Mouse (Mus musculus): Measurements from ENCODE around the gene Gm49322. TPM values are rescaled to one million over a fixed set of nuclear protein-coding genes. Genes with fewer than 3 reads are reported as not detected.
"Not testable (repeated sequence)": the region's sequence is repeated elsewhere in the genome, so short reads cannot be mapped to it uniquely, and the experiment has no call there.

Gm49322 gene
- polyA plus RNA-seq, 1 experiment: 4.2 TPM

GRCm38 (mm10) chr10:80623457-80624191 lies 17.8 kb downstream of the Gm49322 start:
- no peaks in the 10 kb centered on the region for H3K27me3 ChIP-seq (ENCODE audit: control insufficient read depth, insufficient read depth, low read length)
- 11% methylated on average over 15 of the region's 15 CpGs for WGBS
- peak overlapping the region; percentile 86 for H3K4me3 ChIP-seq (replicated peaks; ENCODE audit: insufficient read depth, low read depth, low read length)
- DNase-seq: peak; percentile 69
- H3K4me1 ChIP-seq (ENCODE audit: control insufficient read depth, insufficient read depth, low read length): peaks cover 27% of the 10 kb centered on the region
- TF ChIP-seq POLR2A (IDR thresholded peaks at IDR 0.05; ENCODE audit: borderline replicate concordance, insufficient read depth, low read length): no peak
- no peak for TF ChIP-seq CTCF (IDR thresholded peaks at IDR 0.05; ENCODE audit: borderline replicate concordance, insufficient read depth, low read depth, low read length)
- H3K27ac ChIP-seq (ENCODE audit: insufficient read depth, low read length): peak overlapping the region; percentile 57

DNA sequence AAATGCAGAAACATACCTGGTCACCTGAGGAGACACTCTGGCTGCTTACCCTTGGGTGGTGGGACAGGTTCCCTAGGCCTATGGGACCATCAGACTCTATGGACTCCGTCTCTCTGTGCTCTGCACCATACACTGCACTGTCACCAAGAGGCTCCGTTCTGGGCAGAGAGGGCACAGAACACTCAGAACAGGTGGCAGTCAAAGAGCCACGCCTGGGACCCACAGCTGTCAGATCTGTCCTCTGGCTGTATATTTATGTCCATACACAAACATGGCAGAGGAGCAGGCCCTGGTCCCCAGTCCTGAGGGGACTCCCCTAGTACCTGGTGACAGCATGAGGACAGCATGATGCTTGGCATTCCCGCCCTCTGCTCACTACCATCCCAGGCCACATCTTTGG lies 19.9 kb downstream of the Gm49322 start:
- no peak for TF ChIP-seq POLR2A (IDR thresholded peaks at IDR 0.05; ENCODE audit: borderline replicate concordance, insufficient read depth, low read length)
- TF ChIP-seq CTCF (IDR thresholded peaks at IDR 0.05; ENCODE audit: borderline replicate concordance, insufficient read depth, low read depth, low read length): no peak
- no peak overlapping the region for H3K27ac ChIP-seq (ENCODE audit: insufficient read depth, low read length)
- peaks cover 49% of the 10 kb centered on the region for H3K4me1 ChIP-seq (ENCODE audit: control insufficient read depth, insufficient read depth, low read length)
- no peaks in the 10 kb centered on the region for H3K27me3 ChIP-seq (ENCODE audit: control insufficient read depth, insufficient read depth, low read length)
- no peak for DNase-seq
- H3K4me3 ChIP-seq (replicated peaks; ENCODE audit: insufficient read depth, low read depth, low read length): no peak overlapping the region
- 64% methylated on average over 4 of the region's 4 CpGs for WGBS

- Histone ChIP-seq H3K27ac (ENCODE audit: insufficient read depth, low read length) (no peak overlapping the region; the same call in 1 of the 2 replicates), H3K4me1 (ENCODE audit: control insufficient read depth, insufficient read depth, low read length) (peaks cover 57% of the 10 kb centered on the region), H3K27me3 (ENCODE audit: control insufficient read depth, insufficient read depth, low read length) (no peaks in the 10 kb centered on the region), H3K4me3 (replicated peaks; ENCODE audit: insufficient read depth, low read depth, low read length) (no peak overlapping the region)
- DNase-seq: no peak
- 33% methylated on average over 2 of the region's 2 CpGs for WGBS
- TF ChIP-seq CTCF (IDR thresholded peaks at IDR 0.05; ENCODE audit: borderline replicate concordance, insufficient read depth, low read depth, low read length): no peak
- TF ChIP-seq POLR2A (IDR thresholded peaks at IDR 0.05; ENCODE audit: borderline replicate concordance, insufficient read depth, low read length): no peak
These were observed 21.9 kb downstream of the Gm49322 start for GRCm38 (mm10) chr10:80627685-80628084.

DNA sequence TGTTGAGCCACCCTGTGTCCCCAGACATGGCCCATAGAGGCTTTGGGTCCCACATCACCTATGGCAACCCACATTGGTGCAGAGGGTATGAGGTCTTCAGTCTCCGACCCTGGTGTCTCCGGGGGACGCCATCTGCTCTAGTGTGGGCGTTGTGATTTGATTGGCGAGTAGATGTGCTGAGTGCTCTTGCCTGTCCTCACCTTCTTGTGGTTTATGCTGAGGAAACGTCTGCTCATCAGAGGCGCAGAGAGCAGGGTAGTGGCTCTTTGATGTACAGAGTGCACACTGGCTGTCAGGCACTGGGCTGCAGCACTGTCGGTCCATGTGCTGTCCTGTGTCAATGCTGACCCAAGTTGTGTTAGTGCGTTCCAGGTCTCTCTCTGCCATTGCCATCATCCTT lies 23.1 kb downstream of the Gm49322 start:
- H3K4me3 ChIP-seq (replicated peaks; ENCODE audit: insufficient read depth, low read depth, low read length): no peak overlapping the region
- H3K4me1 ChIP-seq (ENCODE audit: control insufficient read depth, insufficient read depth, low read length): peaks cover 57% of the 10 kb centered on the region
- H3K27ac ChIP-seq (ENCODE audit: insufficient read depth, low read length): peak overlapping the region; percentile 13
- 14% methylated on average over 9 of the region's 9 CpGs for WGBS
- TF ChIP-seq CTCF (IDR thresholded peaks at IDR 0.05; ENCODE audit: borderline replicate concordance, insufficient read depth, low read depth, low read length) (no peak), POLR2A (IDR thresholded peaks at IDR 0.05; ENCODE audit: borderline replicate concordance, insufficient read depth, low read length) (no peak)
- DNase-seq: no peak
- no peaks in the 10 kb centered on the region for H3K27me3 ChIP-seq (ENCODE audit: control insufficient read depth, insufficient read depth, low read length)

DNA sequence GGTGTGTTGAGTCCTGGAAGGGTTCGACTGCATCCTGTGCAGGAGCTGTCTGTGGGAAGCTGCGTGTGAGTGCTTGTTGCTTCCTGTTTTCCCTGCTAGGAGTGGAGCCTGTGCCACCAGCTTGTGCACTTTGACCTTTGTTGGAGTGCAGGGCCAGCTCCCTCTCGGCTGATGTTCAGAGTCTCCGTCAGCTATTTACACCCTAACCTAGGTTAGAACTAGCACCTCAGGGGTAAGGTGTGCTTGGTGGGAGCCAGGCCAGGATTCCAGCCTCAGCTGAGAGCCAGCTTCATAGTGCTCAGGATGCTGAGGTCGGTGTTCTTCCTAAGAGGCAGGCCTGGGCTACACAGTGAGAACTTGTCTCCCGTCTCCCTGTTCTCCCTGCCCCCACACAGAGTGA lies 29.5 kb downstream of the Gm49322 start:
- no peak for TF ChIP-seq POLR2A (IDR thresholded peaks at IDR 0.05; ENCODE audit: borderline replicate concordance, insufficient read depth, low read length)
- no peak for TF ChIP-seq CTCF (IDR thresholded peaks at IDR 0.05; ENCODE audit: borderline replicate concordance, insufficient read depth, low read depth, low read length)
- Histone ChIP-seq H3K27me3 (ENCODE audit: control insufficient read depth, insufficient read depth, low read length) (no peaks in the 10 kb centered on the region), H3K4me1 (ENCODE audit: control insufficient read depth, insufficient read depth, low read length) (peaks cover 13% of the 10 kb centered on the region), H3K4me3 (replicated peaks; ENCODE audit: insufficient read depth, low read depth, low read length) (no peak overlapping the region), H3K27ac (ENCODE audit: insufficient read depth, low read length) (no peak overlapping the region)
- WGBS: 86% methylated on average over 6 of the region's 6 CpGs
- no peak for DNase-seq

DNA sequence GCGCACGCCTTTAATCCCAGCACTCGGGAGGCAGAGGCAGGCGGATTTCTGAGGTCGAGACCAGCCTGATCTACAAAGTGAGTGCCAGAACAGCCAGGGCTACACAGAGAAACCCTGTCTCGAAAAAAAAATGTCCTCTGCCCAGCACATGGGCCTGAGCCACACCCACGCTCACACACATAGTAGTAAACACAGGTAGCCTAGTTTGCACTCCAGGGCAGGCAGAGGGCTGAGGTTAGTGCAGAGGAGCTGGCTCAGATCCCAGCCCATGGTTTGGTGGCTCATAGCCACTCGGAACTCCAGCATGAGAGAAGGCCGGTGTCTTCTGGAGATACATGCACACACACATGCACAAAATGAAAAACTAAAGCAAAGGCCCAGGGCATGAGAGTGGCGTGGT lies 41.1 kb downstream of the Gm49322 start:
- no peak overlapping the region for H3K4me3 ChIP-seq (replicated peaks; ENCODE audit: insufficient read depth, low read depth, low read length)
- TF ChIP-seq POLR2A (IDR thresholded peaks at IDR 0.05; ENCODE audit: borderline replicate concordance, insufficient read depth, low read length): no peak
- no peak overlapping the region for H3K27ac ChIP-seq (ENCODE audit: insufficient read depth, low read length)
- no peak for DNase-seq
- no peaks in the 10 kb centered on the region for H3K27me3 ChIP-seq (ENCODE audit: control insufficient read depth, insufficient read depth, low read length)
- WGBS: 77% methylated on average over 10 of the region's 10 CpGs
- peaks cover 31% of the 10 kb centered on the region for H3K4me1 ChIP-seq (ENCODE audit: control insufficient read depth, insufficient read depth, low read length)

DNA sequence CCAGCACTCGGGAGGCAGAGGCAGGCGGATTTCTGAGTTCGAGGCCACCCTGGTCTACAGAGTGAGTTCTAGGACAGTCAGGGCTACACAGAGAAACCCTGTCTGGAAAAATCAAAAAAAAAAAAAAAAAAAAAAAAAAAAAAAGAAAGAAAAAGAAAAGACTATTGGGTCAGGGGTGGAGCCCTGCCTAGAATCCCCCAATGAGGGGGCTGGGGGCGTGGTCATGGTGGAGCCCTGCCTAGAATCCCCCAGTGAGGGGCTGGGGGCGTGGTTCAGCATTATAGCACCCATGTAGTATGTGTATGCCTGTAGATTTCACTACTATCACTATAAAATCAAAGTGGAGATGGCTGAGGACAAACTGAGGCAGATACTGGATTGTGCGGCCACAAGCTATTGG lies 44.1 kb downstream of the Gm49322 start:
- 80% methylated on average over 6 of the region's 6 CpGs for WGBS
- not testable (repeated sequence) for DNase-seq

GRCm38 (mm10) chr10:80650392-80650791 lies 44.6 kb downstream of the Gm49322 start:
- peaks cover 43% of the 10 kb centered on the region for H3K4me1 ChIP-seq (ENCODE audit: control insufficient read depth, insufficient read depth, low read length)
- no peak for TF ChIP-seq CTCF (IDR thresholded peaks at IDR 0.05; ENCODE audit: borderline replicate concordance, insufficient read depth, low read depth, low read length)
- TF ChIP-seq POLR2A (IDR thresholded peaks at IDR 0.05; ENCODE audit: borderline replicate concordance, insufficient read depth, low read length): no peak
- no peak overlapping the region for H3K4me3 ChIP-seq (replicated peaks; ENCODE audit: insufficient read depth, low read depth, low read length)
- no peaks in the 10 kb centered on the region for H3K27me3 ChIP-seq (ENCODE audit: control insufficient read depth, insufficient read depth, low read length)
- no peak for DNase-seq
- 27% methylated on average over 10 of the region's 10 CpGs for WGBS
- H3K27ac ChIP-seq (ENCODE audit: insufficient read depth, low read length): peak overlapping the region; percentile 8

More for the DNA sequence above, 44.1 kb downstream of the Gm49322 start:
- peak overlapping the region; percentile 8 for H3K27ac ChIP-seq (ENCODE audit: insufficient read depth, low read length)
- H3K27me3 ChIP-seq (ENCODE audit: control insufficient read depth, insufficient read depth, low read length); H3K4me3 ChIP-seq (replicated peaks; ENCODE audit: insufficient read depth, low read depth, low read length): not testable (repeated sequence)
- H3K4me1 ChIP-seq (ENCODE audit: control insufficient read depth, insufficient read depth, low read length): peaks cover 38% of the 10 kb centered on the region
